Mouse (Mus musculus) liver, postnatal 0 days (tissue): ENCODE results near the gene Tlcd1.

Experiments used
- CTCF ChIP-seq: sonication (generic); IDR thresholded peaks from 2 replicates; pipeline ENCODE4 v1.5.1; 2016; ENCODE audit warnings: antibody characterized with exemption, low read depth
- EP300 ChIP-seq: IDR thresholded peaks from 2 replicates; pipeline ENCODE4 v1.6.1; 2016; ENCODE audit warnings: antibody characterized with exemption, low read depth, mild to moderate bottlenecking

DNA sequence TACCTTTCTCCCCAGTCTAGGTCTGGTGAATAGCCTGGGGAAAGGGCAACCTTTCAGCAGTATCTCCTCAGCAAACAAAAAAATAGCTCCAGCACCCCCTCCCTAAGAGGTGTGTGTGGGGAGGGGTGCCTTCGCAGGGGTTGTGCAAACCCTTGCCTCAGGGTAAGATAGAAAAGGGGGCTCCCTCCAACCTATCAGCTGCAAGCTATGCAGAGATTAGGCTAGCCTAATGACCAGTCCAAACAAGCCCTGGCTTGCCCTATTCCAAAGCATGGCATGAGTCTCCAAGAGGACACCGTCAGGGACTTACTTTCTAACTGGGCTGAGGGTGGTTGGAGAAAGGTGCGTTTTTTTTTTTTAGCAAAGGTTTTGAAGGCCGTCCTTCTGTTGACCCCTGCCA lies 10.3 kb upstream of the Tlcd1 start:
- TF ChIP-seq CTCF = no peak
- TF ChIP-seq EP300 = no peak
